Mouse (Mus musculus) layer of hippocampus, postnatal 10 days (tissue): ENCODE measurements around the gene Cdc7. TPM values are rescaled to one million over a fixed set of nuclear protein-coding genes. Genes with fewer than 3 reads are reported as not detected.
"Not testable (repeated sequence)": the region's sequence is repeated elsewhere in the genome, so short reads cannot be mapped to it uniquely, and the experiment has no call there.

Experiments used
- DNase-seq, 2 experiments: peaks; one replicate each; pipeline ENCODE4 v3.0.0; 2021; ENCODE audit warnings: low spot score in 2 of 2
- long read RNA-seq: library from polyadenylated mRNA; stranded (forward); transcript quantifications from one replicate; pipeline ENCODE4 v2.0.0, GENCODE M21; 2023
- total RNA-seq, 2 experiments: library from RNA; stranded (reverse); gene quantifications; 2 replicates each; pipeline ENCODE4 v1.2.3; 2021

Cdc7 gene
- 10 to 100 TPM; 17.1 to 17.5 TPM for total RNA-seq
- long read RNA-seq, partial matches to known transcripts, result 27 of 36 reads
- long read RNA-seq, other reads (novel, unspliced or antisense), result 3 of 36 reads

DNA sequence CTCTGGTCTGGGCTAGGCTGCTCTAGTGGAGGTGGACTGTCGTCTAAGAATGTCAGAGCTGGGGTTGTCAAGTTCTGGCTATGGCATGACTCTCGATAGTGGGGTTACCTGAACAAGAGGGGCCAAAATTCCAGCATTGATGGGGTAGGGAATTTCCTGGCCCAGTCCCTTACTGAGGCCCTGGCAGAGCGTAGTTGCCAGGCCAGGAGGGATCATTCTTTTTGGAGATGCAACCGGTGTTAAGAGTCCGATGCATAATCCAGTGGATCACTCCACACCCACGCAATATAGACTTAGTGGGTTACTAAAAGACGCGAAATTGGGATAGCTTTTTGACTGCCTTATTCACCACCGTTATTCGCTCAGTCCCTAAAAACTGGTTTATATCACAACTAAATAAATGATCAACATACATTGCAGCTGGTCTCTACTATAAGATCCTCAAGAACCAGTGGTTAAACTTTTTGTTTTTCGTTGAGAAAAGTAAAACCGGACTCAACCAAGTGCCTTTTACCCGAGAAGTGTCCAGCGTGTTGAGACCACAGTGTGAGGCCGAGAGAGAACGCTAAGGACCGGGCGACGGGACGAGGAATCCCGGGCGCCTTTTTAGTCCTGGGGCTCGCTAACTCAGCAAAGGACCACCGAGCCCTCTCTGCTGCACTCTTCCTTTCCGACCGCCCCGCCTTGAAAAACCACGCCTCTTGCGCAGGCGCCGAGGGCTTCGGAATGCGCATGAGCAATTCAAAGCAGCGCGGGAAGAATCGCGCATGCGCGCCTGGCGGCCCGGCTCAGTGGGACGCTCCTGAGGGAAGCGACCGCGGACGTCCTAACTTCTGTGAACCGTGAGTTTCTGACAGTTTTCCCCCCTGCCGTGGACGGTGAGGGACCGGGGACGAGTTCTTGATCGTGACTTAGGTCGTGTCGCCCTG lies at the start of gene Cdc7:
Gene Cdc7, plus strand, starts transcription at position 739 of the 929 bp plus-strand sequence.
- DNase-seq, result peak; percentile 93 to 96

DNA sequence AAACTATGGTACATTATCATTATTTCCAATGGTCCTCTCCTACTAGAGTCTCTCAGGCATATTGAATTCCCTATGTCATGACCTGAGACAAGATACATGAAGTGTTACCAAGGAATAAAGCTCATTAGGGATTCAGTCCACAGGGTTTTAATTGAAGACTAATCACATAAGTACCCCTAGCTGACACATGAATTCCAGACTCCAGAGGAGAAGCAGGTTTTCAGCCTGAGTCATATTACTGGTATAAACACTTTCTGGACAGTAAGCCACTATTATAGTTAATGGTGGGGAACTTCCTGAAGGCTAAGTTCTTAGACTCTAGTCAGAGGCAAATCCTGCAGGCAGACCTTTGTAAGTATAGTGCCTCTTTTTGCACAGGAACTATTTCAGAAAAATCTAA lies 44.8 kb upstream of the Cdc7 start:
- no peak for DNase-seq

DNA sequence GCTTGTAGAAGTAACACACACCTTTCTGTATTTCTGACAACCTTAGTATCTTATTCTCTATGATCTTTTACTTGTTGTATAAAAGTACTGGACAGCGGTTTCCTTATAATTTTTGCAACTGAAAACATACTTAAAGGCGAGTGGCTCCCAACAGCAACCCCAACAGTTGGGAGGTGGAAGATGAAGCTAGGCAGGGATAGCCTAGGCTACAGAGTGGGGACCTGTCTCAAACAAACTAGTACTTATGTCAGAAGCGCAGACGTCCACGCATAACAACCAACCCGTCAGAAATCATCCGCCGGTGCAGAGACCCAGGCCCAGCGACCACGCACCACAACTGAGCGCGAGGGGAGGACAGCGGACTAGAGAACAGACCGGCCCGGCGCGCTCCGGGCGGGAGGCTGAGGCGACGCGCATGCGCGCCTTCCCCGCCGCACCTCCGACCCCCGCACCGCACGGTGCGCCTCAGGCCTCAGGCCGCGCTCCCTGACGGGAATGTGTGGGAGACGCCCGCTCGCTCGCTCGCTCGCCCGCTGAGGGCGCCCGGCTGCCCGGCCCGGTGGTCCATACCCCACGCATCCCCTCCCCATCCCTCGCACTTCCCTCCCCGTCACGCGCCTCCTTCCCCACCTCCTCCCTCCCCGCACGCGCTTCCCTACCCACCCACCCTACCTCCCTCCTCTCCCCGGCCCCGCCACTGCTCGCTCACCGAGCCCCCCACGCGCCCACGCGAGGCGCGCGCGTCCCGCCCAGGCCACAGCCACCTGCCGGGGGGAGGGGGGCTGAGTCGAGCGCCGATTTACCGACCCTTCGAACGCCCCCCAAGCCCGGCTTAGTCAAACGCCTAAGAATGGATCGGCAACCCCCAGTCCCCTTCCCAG lies 38.4 kb upstream of the Cdc7 start, which contains the start of gene Hfm1:
Gene Hfm1, minus strand, starts transcription at position 834 of the 881 bp plus-strand sequence.
- peak; percentile 70 to 79 for DNase-seq

GRCm38 (mm10) chr5:106926369-106926686 lies 37.8 kb upstream of the Cdc7 start:
- DNase-seq, result no peak

DNA sequence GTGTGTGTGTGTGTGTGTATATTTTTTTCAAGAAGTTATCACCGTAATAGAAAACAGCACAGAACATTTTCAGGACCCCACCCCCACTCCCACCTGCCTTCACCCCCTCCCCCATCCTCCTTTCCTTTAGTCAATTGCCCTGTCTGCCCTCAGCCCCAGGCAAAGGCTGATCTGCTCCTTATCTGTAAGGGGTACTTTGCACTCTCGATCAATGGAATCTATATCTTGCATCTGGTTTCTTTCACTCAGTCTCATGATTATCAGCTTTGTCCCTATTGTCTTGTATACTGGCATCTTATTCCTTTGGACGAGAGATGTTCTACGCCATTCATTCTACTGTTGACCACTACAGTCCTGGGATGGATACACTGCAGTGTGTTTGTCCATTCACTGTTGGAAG lies 36.1 kb upstream of the Cdc7 start:
- DNase-seq, result no peak

- DNase-seq, result no peak
Measured at GRCm38 (mm10) chr5:106946342-106946741, 17.8 kb upstream of the Cdc7 start.

- DNase-seq, result no peak
Measured at GRCm38 (mm10) chr5:106948683-106949082, 15.4 kb upstream of the Cdc7 start.

- no peak for DNase-seq
Measured at GRCm38 (mm10) chr5:106956467-106956866, 7.7 kb upstream of the Cdc7 start.

- DNase-seq, result no peak
Measured at GRCm38 (mm10) chr5:106959031-106959430, 5.1 kb upstream of the Cdc7 start.

DNA sequence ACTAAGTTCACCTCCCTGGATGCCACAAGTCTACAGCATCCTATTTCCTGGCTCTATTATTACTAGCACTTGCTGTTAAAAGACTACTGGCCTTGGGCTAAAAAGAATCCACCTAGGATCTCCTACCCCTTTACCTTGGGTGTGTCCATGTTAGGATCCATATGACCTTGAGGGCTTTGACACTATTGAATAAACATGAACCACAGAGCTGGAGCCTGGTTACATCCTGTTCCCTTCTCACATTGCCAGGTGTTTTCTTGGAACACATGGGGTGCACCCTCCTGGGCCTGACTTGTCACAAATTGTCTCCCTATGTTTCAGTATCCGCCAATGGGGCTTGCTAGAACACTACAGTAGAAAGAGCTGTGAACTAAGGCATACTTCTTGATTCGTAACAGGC lies 3.7 kb upstream of the Cdc7 start:
- DNase-seq, result no peak

DNA sequence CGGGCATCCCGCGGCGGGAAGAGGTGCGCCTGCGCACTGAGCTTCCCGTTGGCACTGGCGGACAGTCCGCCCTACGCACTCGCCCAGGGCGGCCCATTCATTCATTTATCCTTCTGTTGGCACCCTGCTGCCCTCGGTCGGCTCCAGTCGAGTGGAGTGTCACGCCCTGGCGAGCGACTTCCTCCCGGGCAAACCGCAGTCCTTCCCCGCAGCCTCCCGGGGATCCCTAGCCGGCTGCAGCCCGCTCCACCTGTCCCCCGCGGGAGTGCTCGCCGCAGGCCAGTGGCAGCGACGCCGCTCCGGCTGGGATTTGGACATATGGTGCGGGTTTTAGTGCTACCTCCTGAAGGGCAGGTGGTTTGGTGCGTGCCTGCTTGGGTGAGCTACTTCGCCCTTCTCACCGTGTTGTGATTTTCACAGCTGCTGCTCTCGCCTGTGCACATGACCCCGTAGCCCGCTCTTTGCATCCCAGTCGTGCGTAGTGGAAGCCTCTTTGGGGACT lies 442 bp downstream of the Cdc7 start:
- no peak for DNase-seq

DNA sequence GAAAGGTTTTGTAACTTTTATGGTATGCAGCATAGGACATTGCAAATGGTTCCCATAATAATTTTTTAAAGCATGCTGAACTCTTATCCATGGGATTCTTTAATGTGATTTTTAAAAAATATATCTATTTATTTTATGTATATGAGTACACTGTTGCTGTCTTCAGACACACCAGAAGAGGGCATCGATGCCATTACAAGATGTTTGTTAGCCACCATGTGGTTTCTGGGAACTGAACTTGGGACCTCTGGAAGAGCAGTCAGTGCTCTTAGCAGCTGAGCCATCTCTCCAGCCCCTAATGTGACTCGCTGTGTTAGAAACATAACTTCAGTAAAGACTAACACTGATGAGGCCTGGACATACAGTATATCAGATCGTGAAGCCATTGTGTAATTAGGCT lies 2.3 kb downstream of the Cdc7 start:
- no peak for DNase-seq

DNA sequence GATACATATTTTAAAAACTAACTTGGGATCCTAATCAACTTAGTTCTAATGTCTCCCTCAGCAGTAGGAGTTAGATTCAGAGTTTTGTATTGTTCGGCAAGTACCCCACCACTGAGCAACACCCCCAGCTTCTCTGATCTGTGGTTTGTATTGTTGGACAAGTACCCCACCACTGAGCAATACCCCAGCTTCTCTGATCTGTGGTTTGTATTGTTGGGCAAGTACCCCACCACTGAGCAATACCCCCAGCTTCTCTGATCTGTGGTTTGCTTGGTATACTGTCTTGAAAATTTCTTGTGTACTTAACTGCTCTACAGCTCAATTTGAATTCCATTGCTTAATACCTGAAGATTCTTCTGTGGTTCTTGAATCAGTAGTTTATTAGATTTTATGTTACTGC lies 3.5 kb downstream of the Cdc7 start:
- no peak for DNase-seq

DNA sequence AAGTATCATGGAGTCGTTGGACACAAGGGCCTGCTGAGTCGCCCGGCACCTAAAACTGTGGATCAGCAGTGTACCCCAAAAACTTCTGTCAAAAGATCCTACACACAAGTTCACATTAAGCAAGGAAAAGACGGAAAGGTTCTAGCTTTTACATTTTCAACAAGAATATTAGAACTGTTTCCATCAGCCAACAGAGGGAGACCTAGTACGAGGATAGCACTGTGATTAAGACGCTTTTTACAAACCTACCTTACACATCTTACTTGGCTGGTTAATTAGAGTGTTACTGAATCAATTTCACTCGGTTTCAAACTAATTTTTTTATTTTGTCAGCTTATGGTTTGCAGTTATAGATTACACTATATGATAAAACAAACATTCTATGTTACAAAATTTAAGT lies 9.8 kb downstream of the Cdc7 start:
- no peak for DNase-seq

DNA sequence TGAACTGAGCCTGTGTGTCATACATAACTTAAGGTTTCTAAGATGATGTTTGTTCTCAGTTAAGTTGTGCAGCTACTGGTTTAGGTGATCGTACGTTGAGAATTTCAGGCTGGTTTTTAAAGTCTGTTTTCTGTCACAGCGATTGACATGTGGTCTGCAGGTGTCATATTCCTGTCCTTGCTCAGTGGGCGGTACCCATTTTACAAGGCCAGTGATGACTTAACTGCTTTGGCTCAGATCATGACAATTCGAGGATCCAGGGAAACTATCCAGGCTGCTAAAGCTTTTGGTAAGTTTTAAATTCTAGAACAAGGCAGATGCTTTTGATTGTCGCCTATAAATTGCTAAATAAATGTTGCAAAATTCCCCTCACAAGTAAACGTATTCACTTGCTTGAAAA lies 15.0 kb downstream of the Cdc7 start:
- no peak for DNase-seq

GRCm38 (mm10) chr5:106982298-106982952 lies 18.3 kb downstream of the Cdc7 start:
- no peak for DNase-seq

GRCm38 (mm10) chr5:106984934-106985333 lies 20.8 kb downstream of the Cdc7 start:
- DNase-seq, result not testable (repeated sequence)

DNA sequence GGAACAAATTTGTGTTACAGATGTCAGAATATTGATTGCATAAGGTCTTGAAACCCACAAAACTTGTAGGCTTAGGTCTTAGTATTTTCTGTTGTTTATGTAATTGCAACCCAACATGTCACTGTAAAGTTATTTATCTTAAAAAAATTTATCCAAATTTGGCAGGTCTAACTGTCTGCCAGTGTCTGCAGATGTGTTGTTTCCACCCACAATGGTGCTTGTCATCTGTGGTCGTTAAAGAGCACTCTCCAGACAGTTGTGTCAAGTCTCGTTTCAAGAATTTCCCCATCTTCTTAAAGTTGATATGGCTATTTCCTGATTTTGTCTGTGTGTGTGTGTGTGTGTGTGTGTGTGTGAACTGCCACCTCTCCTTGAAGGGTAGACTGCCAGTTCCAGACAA lies 21.5 kb downstream of the Cdc7 start:
- DNase-seq, result no peak

GRCm38 (mm10) chr5:106989181-106989580 lies 25.1 kb downstream of the Cdc7 start:
- DNase-seq, result no peak

DNA sequence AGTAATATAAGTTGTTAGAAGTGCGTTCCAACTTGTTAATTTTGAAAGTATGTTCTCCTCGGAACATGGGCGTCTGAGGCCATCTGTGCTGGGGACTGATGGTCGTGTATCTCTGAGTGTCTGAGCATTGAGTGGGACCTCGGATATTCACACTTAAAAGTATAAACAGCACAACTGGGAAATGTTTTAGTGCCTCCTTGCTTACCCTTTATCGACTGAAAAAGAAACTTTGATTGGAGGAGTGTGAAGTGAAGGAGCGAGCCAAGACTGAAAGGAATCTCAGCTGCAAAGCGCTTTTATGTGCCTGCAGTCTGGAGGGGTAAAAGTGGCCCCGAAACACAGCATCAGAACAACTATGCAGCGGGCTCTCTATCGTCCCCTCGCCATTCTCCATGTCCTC lies 25.7 kb downstream of the Cdc7 start:
- DNase-seq, result no peak

GRCm38 (mm10) chr5:106990639-106991299 lies 26.6 kb downstream of the Cdc7 start:
- DNase-seq, result peak; percentile 37 to 56
